10 mouse cellular contexts compared by ENCODE assay signal in the genomic region with DNA sequence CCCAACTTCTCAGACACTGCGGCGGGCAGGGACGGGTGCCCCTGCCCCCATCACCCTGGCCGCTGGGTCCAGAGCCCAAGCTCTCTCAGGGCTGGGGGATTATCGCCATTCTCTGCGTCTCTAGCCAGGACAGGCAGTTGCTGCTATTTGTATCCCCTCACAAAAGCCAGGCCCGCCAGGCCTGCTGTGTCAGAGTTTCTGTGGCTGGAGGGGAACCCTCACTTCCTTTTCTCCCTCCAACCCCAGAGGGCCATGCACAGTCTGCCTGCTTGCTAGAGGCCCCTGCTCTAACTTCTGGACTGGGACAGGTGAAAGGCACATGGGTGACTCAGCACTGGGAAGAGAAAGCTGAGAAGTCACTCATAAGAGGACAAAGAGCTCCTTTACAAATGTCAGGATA. TPM values are rescaled to one million over a fixed set of nuclear protein-coding genes. Genes with fewer than 3 reads are reported as not detected.
A peak's percentile ranks its signal among the peaks of the same experiment; 100 is the strongest.
DNase-seq lines count a peak whose midpoint lies in the region; ATAC-seq and TF ChIP-seq lines count a peak whose summit lies in the region.
"Had no signal": no experiment of that assay in that cellular context is flagged by ENCODE, and none has a peak within 500 bp of the region (broad histone marks: within the 10 kb centered on the region; RNA-seq: fewer than 3 reads in every experiment).

No protein-coding gene starts in this region.

- DNase-seq in forebrain, embryonic 11.5 days (ENCODE audit: low spot score) = peak; percentile 55
- no peak for DNase-seq in lung, postnatal 0 days (ENCODE audit: low spot score)
- no peak for DNase-seq in lung, postnatal 14 days
- DNase-seq in adrenal gland, adult 8-10 months = no peak
- no peak for DNase-seq in left cerebral cortex, adult 9 months (ENCODE audit: low spot score in 2 of 2)
- DNase-seq: heart, postnatal 4 days had no signal

- peaks cover 25% of the 10 kb centered on the region for H3K4me1 ChIP-seq in forebrain, embryonic 11.5 days (replicated peaks; ENCODE audit: control insufficient read depth, insufficient read depth, low read length)
- peaks cover 21% of the 10 kb centered on the region for H3K4me1 ChIP-seq in forebrain, embryonic 15.5 days
- H3K4me1 ChIP-seq in lung, postnatal 0 days (ENCODE audit: insufficient read depth, low read depth, low read length) = no peaks in the 10 kb centered on the region
- H3K4me1 ChIP-seq in limb, embryonic 15.5 days = peaks cover 28% of the 10 kb centered on the region
- H3K4me1 ChIP-seq in neural tube, embryonic 13.5 days (replicated peaks) = peaks cover 33% of the 10 kb centered on the region

- peak overlapping the region; percentile 43 for H3K9ac ChIP-seq in forebrain, embryonic 11.5 days (ENCODE audit: low read length)
- H3K9ac ChIP-seq in forebrain, embryonic 15.5 days (replicated peaks) = no peak overlapping the region
- no peak overlapping the region for H3K9ac ChIP-seq in lung, postnatal 0 days (replicated peaks; ENCODE audit: low read depth)
- H3K9ac ChIP-seq in limb, embryonic 15.5 days = no peak overlapping the region
- H3K9ac ChIP-seq in neural tube, embryonic 13.5 days = 0 out of 2 replicates have a peak overlapping the region, but pooled peaks have one; percentile 36

- no peak for TF ChIP-seq CTCF in lung, postnatal 0 days (IDR thresholded peaks at IDR 0.05)

- H3K9me3 ChIP-seq in forebrain, embryonic 11.5 days (ENCODE audit: control insufficient read depth, low read length) = no peaks in the 10 kb centered on the region
- no peaks in the 10 kb centered on the region for H3K9me3 ChIP-seq in forebrain, embryonic 15.5 days
- no peaks in the 10 kb centered on the region for H3K9me3 ChIP-seq in lung, postnatal 0 days (ENCODE audit: low read length)
- H3K9me3 ChIP-seq in limb, embryonic 15.5 days = no peaks in the 10 kb centered on the region
- H3K9me3 ChIP-seq in neural tube, embryonic 13.5 days = no peaks in the 10 kb centered on the region

- H3K27ac ChIP-seq in forebrain, embryonic 11.5 days (ENCODE audit: low read depth, low read length) = no peak overlapping the region
- no peak overlapping the region for H3K27ac ChIP-seq in forebrain, embryonic 15.5 days (replicated peaks)
- H3K27ac ChIP-seq in lung, postnatal 0 days (ENCODE audit: low read length) = no peak overlapping the region
- H3K27ac ChIP-seq in limb, embryonic 15.5 days = no peak overlapping the region
- H3K27ac ChIP-seq in neural tube, embryonic 13.5 days (replicated peaks) = no peak overlapping the region

- TF ChIP-seq EP300 in lung, postnatal 0 days (IDR thresholded peaks at IDR 0.05) = no peak

- peaks cover 45% of the 10 kb centered on the region for H3K27me3 ChIP-seq in forebrain, embryonic 11.5 days (ENCODE audit: control insufficient read depth, insufficient read depth, low read length)
- peaks cover 58% of the 10 kb centered on the region for H3K27me3 ChIP-seq in forebrain, embryonic 15.5 days
- H3K27me3 ChIP-seq in lung, postnatal 0 days (replicated peaks; ENCODE audit: insufficient read depth, low read length) = peaks cover 28% of the 10 kb centered on the region
- H3K27me3 ChIP-seq in limb, embryonic 15.5 days = peaks cover 84% of the 10 kb centered on the region
- H3K27me3 ChIP-seq in neural tube, embryonic 13.5 days = peaks cover 66% of the 10 kb centered on the region

- peak overlapping the region; percentile 47 for H3K4me2 ChIP-seq in forebrain, embryonic 11.5 days (ENCODE audit: low read depth, low read length, severe bottlenecking)
- H3K4me2 ChIP-seq in forebrain, embryonic 15.5 days (replicated peaks) = no peak overlapping the region
- H3K4me2 ChIP-seq in lung, postnatal 0 days (replicated peaks; ENCODE audit: low read depth, low read length) = peak overlapping the region; percentile 25
- 0 out of 2 replicates have a peak overlapping the region, but pooled peaks have one; percentile 2 for H3K4me2 ChIP-seq in limb, embryonic 15.5 days
- H3K4me2 ChIP-seq in neural tube, embryonic 13.5 days = peak overlapping the region; percentile 9; the same call in 1 of the 2 replicates

- no peak for ATAC-seq in forebrain, embryonic 11.5 days (replicated peaks; ENCODE audit: low FRiP score)
- ATAC-seq in forebrain, embryonic 15.5 days (replicated peaks) = no peak
- no peak for ATAC-seq in lung, postnatal 0 days
- no peak for ATAC-seq in limb, embryonic 15.5 days (ENCODE audit: insufficient number of reproducible peaks, low FRiP score, low TSS enrichment, low read depth)
- no peak for ATAC-seq in neural tube, embryonic 13.5 days (ENCODE audit: low read depth)
- ATAC-seq: activated CD4-positive, CD25-positive, alpha-beta regulatory T cell, adult 4 months had no signal

- H3K4me3 ChIP-seq in forebrain, embryonic 11.5 days (ENCODE audit: low read depth, low read length) = peak overlapping the region; percentile 14; the same call in 1 of the 2 replicates
- H3K4me3 ChIP-seq in forebrain, embryonic 15.5 days = no peak overlapping the region
- H3K4me3 ChIP-seq in lung, postnatal 0 days (ENCODE audit: low read depth, low read length) = no peak overlapping the region
- H3K4me3 ChIP-seq in limb, embryonic 15.5 days = no peak overlapping the region
- H3K4me3 ChIP-seq in neural tube, embryonic 13.5 days = no peak overlapping the region

- H3K36me3 ChIP-seq in forebrain, embryonic 11.5 days (ENCODE audit: control insufficient read depth, insufficient read depth, low read length) = no peaks in the 10 kb centered on the region
- no peaks in the 10 kb centered on the region for H3K36me3 ChIP-seq in forebrain, embryonic 15.5 days
- no peaks in the 10 kb centered on the region for H3K36me3 ChIP-seq in lung, postnatal 0 days (ENCODE audit: insufficient read depth, low read length)
- no peaks in the 10 kb centered on the region for H3K36me3 ChIP-seq in limb, embryonic 15.5 days
- H3K36me3 ChIP-seq in neural tube, embryonic 13.5 days = no peaks in the 10 kb centered on the region

- WGBS in forebrain, embryonic 11.5 days = 0% methylated on average over 7 of the region's 7 CpGs
- 5% methylated on average over 7 of the region's 7 CpGs for WGBS in forebrain, embryonic 15.5 days
- 14% methylated on average over 7 of the region's 7 CpGs for WGBS in lung, postnatal 0 days
- 4% methylated on average over 7 of the region's 7 CpGs for WGBS in limb, embryonic 15.5 days
- WGBS in neural tube, embryonic 13.5 days = 3% methylated on average over 7 of the region's 7 CpGs

RNA-seq across cellular contexts. Expression of gene Rspo1, which starts 4.1 kb away (rescaled TPM):
- 56.2 and 64.8 TPM in 2 replicates for polyA plus RNA-seq in forebrain, embryonic 11.5 days (2014; fragmentation: Nextera tagmentation; extraction: Ambion mirVana)
- polyA plus RNA-seq in forebrain, embryonic 15.5 days (2015; fragmentation: Nextera tagmentation; extraction: Ambion mirVana) = 2.7 and 4.5 TPM in 2 replicates
- polyA plus RNA-seq in lung, postnatal 0 days (2015; fragmentation: Nextera tagmentation; extraction: Ambion mirVana) = 6.5 and 7.2 TPM in 2 replicates
- polyA plus RNA-seq in limb, embryonic 15.5 days (2015; fragmentation: Nextera tagmentation; extraction: Ambion mirVana) = 1.7 and 2.4 TPM in 2 replicates
- polyA plus RNA-seq in neural tube, embryonic 13.5 days (2015; fragmentation: Nextera tagmentation; extraction: Ambion mirVana) = 1.5 and 1.7 TPM in 2 replicates
- 1 to 10 TPM; 4.4 to 6.3 (median 6.0) TPM for total RNA-seq in adrenal gland, adult 8-10 months (2022)
- polyA plus RNA-seq: activated CD4-positive, CD25-positive, alpha-beta regulatory T cell, adult 4 months had no signal

RNA-seq across cellular contexts. Expression of gene Gnl2, which starts 26.1 kb away (rescaled TPM):
- polyA plus RNA-seq in forebrain, embryonic 11.5 days (2014; fragmentation: Nextera tagmentation; extraction: Ambion mirVana) = 95.5 and 98.5 TPM in 2 replicates
- polyA plus RNA-seq in forebrain, embryonic 15.5 days (2015; fragmentation: Nextera tagmentation; extraction: Ambion mirVana) = 93.6 and 95.8 TPM in 2 replicates
- 42.3 and 47.3 TPM in 2 replicates for polyA plus RNA-seq in lung, postnatal 0 days (2015; fragmentation: Nextera tagmentation; extraction: Ambion mirVana)
- 78.4 and 84.7 TPM in 2 replicates for polyA plus RNA-seq in limb, embryonic 15.5 days (2015; fragmentation: Nextera tagmentation; extraction: Ambion mirVana)
- 91.6 and 94.2 TPM in 2 replicates for polyA plus RNA-seq in neural tube, embryonic 13.5 days (2015; fragmentation: Nextera tagmentation; extraction: Ambion mirVana)
- 10 to 100 TPM; 40.2 to 71.5 (median 55.5) TPM for total RNA-seq in adrenal gland, adult 8-10 months (2022)

RNA-seq across cellular contexts. Expression of gene Cdca8, which starts 51.2 kb away (rescaled TPM):
- polyA plus RNA-seq in forebrain, embryonic 11.5 days (2014; fragmentation: Nextera tagmentation; extraction: Ambion mirVana) = 284 and 293 TPM in 2 replicates
- polyA plus RNA-seq in forebrain, embryonic 15.5 days (2015; fragmentation: Nextera tagmentation; extraction: Ambion mirVana) = 81.4 and 87.0 TPM in 2 replicates
- polyA plus RNA-seq in lung, postnatal 0 days (2015; fragmentation: Nextera tagmentation; extraction: Ambion mirVana) = 5.5 and 8.8 TPM in 2 replicates
- polyA plus RNA-seq in limb, embryonic 15.5 days (2015; fragmentation: Nextera tagmentation; extraction: Ambion mirVana) = 95.9 and 97.8 TPM in 2 replicates
- polyA plus RNA-seq in neural tube, embryonic 13.5 days (2015; fragmentation: Nextera tagmentation; extraction: Ambion mirVana) = 30.1 and 38.2 TPM in 2 replicates
- total RNA-seq in adrenal gland, adult 8-10 months (2022) = 1 to 10 TPM; 1.9 to 3.2 (median 2.2) TPM

RNA-seq across cellular contexts. Expression of gene 9930104L06Rik, which starts 53.5 kb away (rescaled TPM):
- polyA plus RNA-seq in forebrain, embryonic 11.5 days (2014; fragmentation: Nextera tagmentation; extraction: Ambion mirVana) = 5.9 and 6.1 TPM in 2 replicates
- polyA plus RNA-seq in forebrain, embryonic 15.5 days (2015; fragmentation: Nextera tagmentation; extraction: Ambion mirVana) = 16.2 and 20.0 TPM in 2 replicates
- 7.3 and 8.3 TPM in 2 replicates for polyA plus RNA-seq in lung, postnatal 0 days (2015; fragmentation: Nextera tagmentation; extraction: Ambion mirVana)
- 13.8 and 16.6 TPM in 2 replicates for polyA plus RNA-seq in limb, embryonic 15.5 days (2015; fragmentation: Nextera tagmentation; extraction: Ambion mirVana)
- polyA plus RNA-seq in neural tube, embryonic 13.5 days (2015; fragmentation: Nextera tagmentation; extraction: Ambion mirVana) = 13.3 and 17.1 TPM in 2 replicates
- 10 to 100 TPM; 13.8 to 22.7 (median 21.0) TPM for total RNA-seq in adrenal gland, adult 8-10 months (2022)

Comparison
In these comparisons a context has a peak if more than half of its experiments do, and no peak if none do; other contexts are left out.
1. H3K9ac ChIP-seq: peak in forebrain, embryonic 11.5 days (single experiment) and neural tube, embryonic 13.5 days (single experiment); none in forebrain, embryonic 15.5 days (single experiment), lung, postnatal 0 days (single experiment) and limb, embryonic 15.5 days (single experiment).